Mouse (Mus musculus): ENCODE results near the gene Caln1.

DNA sequence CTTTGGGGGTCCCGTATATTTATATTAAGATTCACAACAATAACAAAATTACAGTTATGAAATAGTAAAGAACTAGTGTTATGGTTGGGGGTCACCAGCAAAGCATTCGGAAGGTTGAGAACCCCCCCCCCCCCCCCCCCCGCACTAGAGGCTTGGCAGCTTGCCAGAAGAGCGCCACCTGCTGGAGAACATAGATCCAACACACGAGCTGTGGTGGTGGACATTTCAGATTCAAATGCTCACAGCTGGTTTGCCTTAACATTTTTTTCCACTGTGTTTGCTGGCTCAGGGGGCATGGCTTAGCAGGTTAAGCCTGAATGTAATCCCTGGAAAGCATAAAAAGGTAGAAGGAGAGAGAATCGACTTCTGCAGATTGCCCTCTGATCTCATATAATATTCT lies 490.5 kb downstream of the Caln1 start:
- TF ChIP-seq ZC3H11A (IDR thresholded peaks at IDR 0.05; ENCODE audit: borderline replicate concordance, low read depth, low read length): no peak
- TF ChIP-seq MAFK (IDR thresholded peaks at IDR 0.05; ENCODE audit: insufficient read depth, low read depth, low read length): no peak
- TF ChIP-seq ZNF384 (IDR thresholded peaks at IDR 0.05; ENCODE audit: low read depth, low read length): no peak
